Mouse (Mus musculus) midbrain, postnatal 0 days (tissue): ENCODE results near the gene Car14. TPM values are rescaled to one million over a fixed set of nuclear protein-coding genes. Genes with fewer than 3 reads are reported as not detected.
"Not testable (repeated sequence)": the region's sequence is repeated elsewhere in the genome, so short reads cannot be mapped to it uniquely, and the experiment has no call there.

Experiments
- ATAC-seq: fragments of 200-750 bp; cut with Nextera tagmentation; 2 replicates; pipeline ENCODE4 v1.8.0; 2017; ENCODE audit warnings: moderate number of reproducible peaks, mild to moderate bottlenecking, moderate TSS enrichment, moderate library complexity; ENCODE audit not compliant: low FRiP score
- DNase-seq: peaks from one replicate; pipeline ENCODE4 v3.0.0-alpha.2; 2015; ENCODE audit warnings: low spot score
- H3K27ac ChIP-seq: fragments of 300-500 bp; sonication (generic); 2 replicates; pipeline ENCODE4 v1.5.1; 2014; ENCODE audit warnings: low read depth, mild to moderate bottlenecking, low read length, mixed read lengths
- H3K27me3 ChIP-seq: fragments of 300-500 bp; sonication (generic); 2 replicates; pipeline ENCODE4 v1.6.1; 2014; ENCODE audit warnings: low read length, control low read depth, mixed read lengths; ENCODE audit not compliant: insufficient read depth
- H3K36me3 ChIP-seq: fragments of 300-500 bp; sonication (generic); 2 replicates; pipeline ENCODE4 v1.6.1; 2014; ENCODE audit warnings: low read length, control low read depth, mixed read lengths; ENCODE audit not compliant: insufficient read depth
- H3K4me1 ChIP-seq: fragments of 300-500 bp; sonication (generic); 2 replicates; pipeline ENCODE4 v1.6.1; 2014; ENCODE audit warnings: mild to moderate bottlenecking, control low read depth, antibody characterized with exemption, low read length, mixed read lengths; ENCODE audit not compliant: insufficient read depth
- H3K4me2 ChIP-seq: fragments of 300-500 bp; sonication (generic); 2 replicates; pipeline ENCODE4 v1.6.1; 2014; ENCODE audit warnings: low read depth, mild to moderate bottlenecking, low read length, mixed read lengths; ENCODE audit not compliant: poor library complexity, severe bottlenecking
- H3K4me3 ChIP-seq: fragments of 300-500 bp; sonication (generic); 2 replicates; pipeline ENCODE4 v1.5.1; 2014; ENCODE audit warnings: low read depth, mild to moderate bottlenecking, low read length, moderate library complexity
- H3K9ac ChIP-seq: fragments of 300-500 bp; sonication (generic); replicated peaks from 2 replicates; pipeline ENCODE4 v1.6.1; 2014; ENCODE audit warnings: mild to moderate bottlenecking, low read length, moderate library complexity, mixed read lengths; ENCODE audit not compliant: poor library complexity, severe bottlenecking
- H3K9me3 ChIP-seq: fragments of 300-500 bp; sonication (generic); 2 replicates; pipeline ENCODE4 v1.6.1; 2016; ENCODE audit warnings: low read length, control low read depth
- CTCF ChIP-seq: IDR thresholded peaks from 2 replicates; pipeline ENCODE4 v1.5.1; 2016; ENCODE audit warnings: antibody characterized with exemption, mild to moderate bottlenecking
- WGBS: fragments of 180-500 bp; shearing (Covaris S2); extraction: QIAGEN DNeasy Blood & Tissue Kit; methylation state at CpG from one replicate; pipeline ENCODE4 v1.1.7; 2014; 5-methylcytosine and 5-hydroxymethylcytosine counted together
- polyA plus RNA-seq: library from polyadenylated mRNA; unstranded; fragments of >200 nt; fragmentation: Nextera tagmentation; extraction: Ambion mirVana; gene quantifications from 2 replicates; pipeline ENCODE4 v1.2.1, GENCODE M21; 2015
- total RNA-seq: library from RNA; depleted of rRNA; stranded (reverse); fragments of >200 nt; gene quantifications from 2 replicates; pipeline ENCODE4 v1.2.3, GENCODE M21; 2014; rRNA removed

The Car14 gene
- total RNA-seq (5.1 and 8.0 TPM in 2 replicates), polyA plus RNA-seq (6.8 and 7.5 TPM in 2 replicates)

DNA sequence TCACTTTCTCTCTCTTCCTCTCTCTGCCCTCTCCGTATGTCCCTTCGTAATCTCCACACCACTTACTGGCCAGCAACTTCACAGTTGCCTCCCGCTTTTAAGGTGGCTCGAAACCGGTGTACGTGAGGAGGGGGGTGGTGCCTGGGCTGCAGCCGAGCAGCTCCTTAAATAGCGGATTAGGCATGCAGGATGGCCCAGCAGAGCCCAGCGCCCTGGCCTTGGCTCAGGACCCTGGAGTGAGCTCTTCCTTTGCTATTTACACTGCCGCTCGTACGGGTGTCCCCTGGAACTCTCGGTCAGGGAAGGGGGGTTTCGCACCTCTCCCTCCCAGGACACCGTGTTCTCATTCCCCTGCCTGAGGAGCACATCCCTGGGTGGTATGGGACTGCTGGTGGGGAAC is at the start of gene Car14:
TSS of gene Car14 (minus strand) at position 124 of the 400 bp plus-strand sequence.
- under 1% methylated on average over 15 of the region's 15 CpGs for WGBS
- H3K36me3 ChIP-seq, result no peaks in the 10 kb centered on the region
- H3K4me3 ChIP-seq, result peak within 1 kb of the TSS; percentile 1
- no peak for DNase-seq
- no peak within 1 kb of the TSS for H3K27ac ChIP-seq
- peak within 1 kb of the TSS; percentile 19; the same call in 1 of the 2 replicates for H3K9ac ChIP-seq
- peaks cover 8% of the 10 kb centered on the region; the same call in 1 of the 2 replicates for H3K4me1 ChIP-seq
- H3K27me3 ChIP-seq, result peaks cover 27% of the 10 kb centered on the region
- peak within 1 kb of the TSS; percentile 42 for H3K4me2 ChIP-seq
- no peak for ATAC-seq
- TF ChIP-seq CTCF, result no peak
- H3K9me3 ChIP-seq, result no peaks in the 10 kb centered on the region

DNA sequence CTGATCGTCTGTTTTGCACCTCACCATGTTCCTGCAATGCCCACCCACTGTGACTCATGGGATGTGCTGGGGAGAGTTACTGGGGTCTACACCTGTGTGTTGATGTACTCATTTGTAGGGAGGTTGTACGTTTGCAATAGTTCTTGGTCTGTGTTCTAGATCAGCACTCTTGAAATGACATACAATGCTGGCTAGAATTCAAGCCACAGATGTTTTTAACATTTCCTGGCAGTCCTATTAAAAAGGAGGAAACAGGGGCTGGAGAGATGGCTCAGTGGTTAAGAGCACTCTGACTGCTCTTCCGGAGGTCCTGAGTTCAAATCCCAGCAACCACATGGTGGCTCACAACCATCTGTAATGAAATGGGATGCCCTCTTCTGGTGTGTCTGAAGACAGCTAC is 49.0 kb upstream of the Car14 start:
- no peak for TF ChIP-seq CTCF
- DNase-seq (no peak), ATAC-seq (no peak)
- H3K4me3 ChIP-seq, result no peak overlapping the region
- no peaks in the 10 kb centered on the region for H3K4me1 ChIP-seq
- H3K4me2 ChIP-seq, result no peak overlapping the region
- 47% methylated on average over 3 of the region's 3 CpGs for WGBS
- no peaks in the 10 kb centered on the region for H3K9me3 ChIP-seq
- no peaks in the 10 kb centered on the region for H3K27me3 ChIP-seq
- no peak overlapping the region for H3K9ac ChIP-seq
- no peaks in the 10 kb centered on the region for H3K36me3 ChIP-seq
- H3K27ac ChIP-seq, result no peak overlapping the region

DNA sequence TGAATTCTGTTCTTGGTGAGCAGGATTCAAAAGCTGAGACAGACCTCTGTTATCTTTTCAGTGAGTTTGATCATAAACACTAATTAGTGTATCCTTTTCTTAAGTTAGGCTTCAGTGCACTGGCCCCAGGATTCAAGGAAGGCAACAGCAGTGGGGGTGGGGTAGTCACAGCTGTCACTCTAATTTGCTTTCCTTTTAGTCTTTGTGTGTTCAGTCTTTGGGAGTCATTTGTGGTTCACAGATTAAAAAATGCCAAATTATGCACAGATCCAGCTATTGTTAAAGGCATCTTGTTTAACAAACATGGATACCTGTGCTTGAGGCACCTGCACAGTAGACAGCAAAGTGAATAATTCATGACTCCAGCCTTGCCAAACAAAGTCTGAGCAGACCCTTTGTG is 48.5 kb upstream of the Car14 start:
- Histone ChIP-seq H3K9me3 (no peaks in the 10 kb centered on the region), H3K4me2 (no peak overlapping the region), H3K36me3 (no peaks in the 10 kb centered on the region), H3K4me1 (no peaks in the 10 kb centered on the region), H3K27ac (no peak overlapping the region; the same call in 1 of the 2 replicates), H3K9ac (no peak overlapping the region), H3K4me3 (no peak overlapping the region), H3K27me3 (no peaks in the 10 kb centered on the region)
- DNase-seq, result no peak
- no peak for ATAC-seq
- TF ChIP-seq CTCF, result no peak

DNA sequence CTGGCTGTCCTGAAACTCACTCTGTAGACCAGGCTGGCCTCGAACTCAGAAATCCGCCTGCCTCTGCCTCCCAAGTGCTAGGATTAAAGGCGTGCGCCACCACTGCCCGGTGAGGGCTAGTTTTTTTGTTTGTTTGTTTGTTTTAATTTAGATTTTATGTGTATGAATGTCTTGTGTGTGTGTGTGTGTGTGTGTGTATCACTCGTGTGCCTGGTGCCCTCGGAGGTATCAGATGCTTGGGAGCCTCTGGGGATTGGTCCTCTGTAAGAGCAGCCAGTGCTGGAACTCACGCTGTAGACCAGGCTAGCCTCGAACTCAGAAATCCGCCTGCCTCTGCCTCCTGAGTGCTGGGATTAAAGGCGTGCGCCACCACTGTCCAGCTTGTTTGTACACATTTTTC is 47.1 kb upstream of the Car14 start:
- not testable (repeated sequence) for H3K27me3 ChIP-seq, DNase-seq, H3K9me3 ChIP-seq, H3K4me1 ChIP-seq, H3K36me3 ChIP-seq
- Histone ChIP-seq H3K9ac (peak overlapping the region; percentile 77), H3K27ac (peak overlapping the region; percentile 97), H3K4me3 (peak overlapping the region; percentile 48), H3K4me2 (peak overlapping the region; percentile 50)
- WGBS, result 73% methylated on average over 12 of the region's 12 CpGs
- 0 out of 2 replicates have a peak, but pooled peaks have one; percentile 20 for ATAC-seq

DNA sequence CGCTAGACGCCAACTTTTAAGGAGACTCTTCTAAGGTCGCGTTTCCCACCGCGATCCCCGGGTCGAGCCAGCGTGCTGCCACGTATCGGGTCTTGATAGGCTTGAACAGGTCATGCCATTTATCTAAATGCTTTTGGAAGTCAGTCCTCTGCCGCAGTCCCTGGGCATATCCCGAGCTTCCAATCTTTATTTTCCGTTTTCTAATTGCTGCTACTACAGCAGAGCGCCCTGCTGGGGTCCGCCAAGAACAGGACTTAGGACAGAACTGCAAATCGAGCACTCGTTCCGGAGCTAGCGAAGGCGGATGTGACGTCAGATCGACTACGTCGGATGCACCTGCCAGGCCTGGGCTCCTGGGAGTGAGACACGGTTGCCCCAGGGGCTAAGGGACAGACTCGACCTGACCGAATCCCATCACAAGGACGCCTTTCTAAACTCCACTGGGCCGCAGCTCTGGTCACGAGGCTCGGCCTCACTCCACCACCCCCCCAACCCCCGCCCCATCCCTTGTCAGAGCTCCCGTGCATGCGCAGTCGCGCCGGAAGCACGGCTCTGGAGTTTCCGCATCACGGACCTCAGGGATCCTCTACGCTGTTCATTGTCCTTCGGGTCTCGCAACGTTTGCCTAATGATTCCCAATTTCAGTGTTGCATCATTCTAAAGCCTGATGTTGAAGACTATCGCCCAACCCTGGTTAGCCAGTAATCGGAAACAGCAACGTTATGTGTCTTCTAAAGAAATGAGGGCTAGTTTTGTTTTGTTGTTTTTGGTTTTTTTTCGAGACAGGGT is 46.5 kb upstream of the Car14 start:
- Histone ChIP-seq H3K27ac (peak overlapping the region; percentile 97), H3K9me3 (no peaks in the 10 kb centered on the region), H3K9ac (peak overlapping the region; percentile 77), H3K4me1 (no peaks in the 10 kb centered on the region), H3K36me3 (0 out of 2 replicates have a peak, but pooled peaks cover 1% of the 10 kb centered on the region), H3K27me3 (no peaks in the 10 kb centered on the region), H3K4me3 (peak overlapping the region; percentile 48), H3K4me2 (peak overlapping the region; percentile 50)
- peak; percentile 96 for DNase-seq
- TF ChIP-seq CTCF, result no peak
- WGBS, result 1% methylated on average over 49 of the region's 49 CpGs
- ATAC-seq, result peak; percentile 97

DNA sequence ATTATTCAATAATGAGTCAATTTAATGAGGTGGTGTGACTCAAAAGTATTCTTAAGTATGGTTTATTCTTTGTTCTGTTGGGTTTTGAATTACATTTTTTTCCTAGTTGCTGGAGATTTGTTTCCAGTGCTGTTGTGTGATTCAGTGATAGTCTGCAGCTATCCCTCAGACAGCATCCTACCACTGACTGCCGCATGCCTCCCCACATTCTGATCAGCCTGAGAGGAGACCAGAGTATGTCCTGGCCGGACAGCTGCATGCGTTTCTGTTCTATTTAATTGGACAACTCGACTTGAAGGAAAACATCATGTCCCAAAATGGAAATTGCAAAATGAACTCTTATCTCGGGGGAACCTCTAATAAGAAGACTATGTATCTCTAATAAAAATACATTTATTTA is 43.8 kb upstream of the Car14 start:
- no peak overlapping the region for H3K9ac ChIP-seq
- no peak for TF ChIP-seq CTCF

More for the DNA sequence above, 43.8 kb upstream of the Car14 start:
- Histone ChIP-seq H3K9me3 (no peaks in the 10 kb centered on the region), H3K4me2 (no peak overlapping the region), H3K27ac (no peak overlapping the region), H3K27me3 (no peaks in the 10 kb centered on the region), H3K36me3 (peaks cover 5% of the 10 kb centered on the region; the same call in 1 of the 2 replicates), H3K4me3 (no peak overlapping the region), H3K4me1 (no peaks in the 10 kb centered on the region)
- DNase-seq, result no peak
- WGBS, result 89% methylated on average over 5 of the region's 5 CpGs
- ATAC-seq, result no peak
